Mouse (Mus musculus) olfactory bulb, adult 2 months (tissue): ENCODE measurements around the gene Gatad2a. TPM values are rescaled to one million over a fixed set of nuclear protein-coding genes. Genes with fewer than 3 reads are reported as not detected.

Experiments used
- H3K27ac ChIP-seq: fragments of 200-500 bp; 2 replicates; pipeline ENCODE4 v1.5.1; 2012; ENCODE audit warnings: low read depth, low read length; ENCODE audit not compliant: insufficient read depth
- H3K4me1 ChIP-seq: fragments of 200-500 bp; 2 replicates; pipeline ENCODE4 v1.6.1; 2012; ENCODE audit warnings: low read length; ENCODE audit not compliant: control insufficient read depth, insufficient read depth
- H3K4me3 ChIP-seq: fragments of 200-500 bp; 2 replicates; pipeline ENCODE4 v1.5.1; 2012; ENCODE audit warnings: mild to moderate bottlenecking, low read depth, low read length, moderate library complexity; ENCODE audit not compliant: insufficient read depth
- CTCF ChIP-seq: fragments of 200-500 bp; IDR thresholded peaks from 2 replicates; pipeline ENCODE4 v1.5.1; 2012; ENCODE audit warnings: low read depth, mild to moderate bottlenecking, low read length, moderate library complexity; ENCODE audit not compliant: insufficient read depth
- POLR2A ChIP-seq: fragments of 200-500 bp; IDR thresholded peaks from 2 replicates; pipeline ENCODE4 v1.6.1; 2012; ENCODE audit warnings: mild to moderate bottlenecking, low read depth, low read length, moderate library complexity; ENCODE audit not compliant: insufficient read depth
- WGBS: fragments of 180-500 bp; shearing (Covaris S2); methylation state at CpG from one replicate; pipeline ENCODE4 v1.1.7; 2018; 5-methylcytosine and 5-hydroxymethylcytosine counted together
- polyA plus RNA-seq: library from polyadenylated mRNA; stranded (reverse); fragments of >200 nt; gene quantifications from 2 replicates; pipeline ENCODE4 v1.2.4, GENCODE M21; 2012; ENCODE audit warnings: low replicate concordance; ENCODE audit not compliant: missing spikeins, insufficient read depth, insufficient read length

Gene Gatad2a
- polyA plus RNA-seq, 1 experiment = not detected

DNA sequence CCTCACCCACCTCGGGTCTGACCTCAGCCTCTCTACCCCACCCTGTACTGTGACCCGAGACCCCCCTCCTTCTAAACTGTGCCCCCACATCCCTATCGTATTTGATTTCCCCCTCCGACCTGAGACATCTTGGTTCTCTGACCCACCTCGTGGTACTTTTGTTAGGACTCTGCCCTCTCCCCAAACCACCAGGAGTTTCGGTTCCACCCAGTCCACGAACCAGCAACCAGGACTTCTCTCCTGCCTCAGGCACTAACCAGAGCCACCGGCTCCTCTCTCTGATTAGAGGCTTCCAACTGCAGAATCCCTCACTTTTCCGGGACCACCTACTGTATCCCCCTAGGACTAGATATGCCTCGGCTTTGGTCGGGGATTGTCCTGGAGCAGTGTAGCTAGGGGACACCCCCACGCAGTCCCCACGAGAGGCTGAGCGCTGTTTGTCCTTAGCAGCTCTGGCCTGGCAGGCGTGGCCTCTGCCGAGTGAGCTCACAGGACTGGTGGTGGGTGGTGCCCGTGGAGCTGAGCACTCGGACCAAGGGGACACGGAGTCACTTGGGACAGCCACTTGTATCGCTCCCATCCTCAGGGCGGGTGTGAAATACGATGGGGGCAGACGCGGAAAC is 107.8 kb downstream of the Gatad2a start:
- WGBS = 13% methylated on average over 24 of the region's 24 CpGs
- H3K4me1 ChIP-seq = peaks cover 50% of the 10 kb centered on the region
- no peak for TF ChIP-seq POLR2A
- no peak for TF ChIP-seq CTCF
- H3K4me3 ChIP-seq = peak overlapping the region; percentile 27; the same call in 1 of the 2 replicates
- no peak overlapping the region for H3K27ac ChIP-seq

DNA sequence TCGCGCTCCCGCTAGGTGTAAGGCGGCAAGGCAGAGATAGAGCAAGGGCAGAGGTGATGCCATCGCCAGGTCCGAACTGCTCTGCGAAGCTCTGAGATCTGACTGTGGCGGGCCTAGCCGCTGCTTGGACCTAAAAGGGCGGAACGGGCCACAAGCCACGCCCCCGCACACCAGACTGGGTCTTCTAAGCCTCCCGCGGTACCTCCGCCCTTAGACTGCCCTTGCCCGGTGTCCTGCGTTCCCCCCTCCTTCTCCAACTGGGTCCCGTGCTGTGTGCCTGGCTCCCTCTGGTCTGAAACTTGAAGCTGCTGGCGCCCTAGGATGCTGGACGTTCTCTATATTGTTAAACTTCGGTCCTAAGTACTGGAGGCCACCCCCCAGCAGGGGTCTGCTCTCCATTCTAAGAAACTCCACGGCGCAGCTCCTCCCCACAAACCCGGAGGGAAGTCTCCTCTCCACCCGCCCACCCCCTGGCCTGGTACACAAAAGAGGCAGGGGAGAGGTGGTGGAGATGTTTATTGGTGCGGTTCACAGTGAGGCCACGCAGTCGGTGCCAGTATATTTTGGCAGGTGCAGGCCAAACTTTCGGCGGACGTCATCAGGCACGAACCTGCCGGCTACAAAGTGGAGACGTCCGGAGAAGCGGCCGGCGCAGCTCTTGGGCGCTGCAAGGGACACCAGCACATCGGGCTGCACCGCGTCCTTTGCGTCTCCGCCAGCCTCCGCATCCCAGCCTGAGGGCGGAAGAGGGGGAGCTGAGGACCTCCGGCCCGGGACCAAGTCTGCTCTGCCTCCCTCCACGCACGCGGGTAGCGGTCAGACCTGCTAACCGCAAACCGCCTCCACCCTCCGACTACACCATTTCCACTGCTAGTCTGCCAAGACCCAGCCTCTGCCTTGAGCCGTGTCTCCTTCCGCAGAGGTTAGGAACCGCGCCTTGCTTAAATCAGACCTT is 108.6 kb downstream of the Gatad2a start, which contains the start of gene Cilp2:
Cilp2 (minus strand) TSS at position 399 of the 955 bp plus-strand sequence.
- Histone ChIP-seq H3K27ac (no peak within 1 kb of the TSS), H3K4me1 (peaks cover 50% of the 10 kb centered on the region), H3K4me3 (peak within 1 kb of the TSS; percentile 27)
- WGBS = 2% methylated on average over 60 of the region's 60 CpGs
- TF ChIP-seq POLR2A = no peak
- no peak for TF ChIP-seq CTCF

DNA sequence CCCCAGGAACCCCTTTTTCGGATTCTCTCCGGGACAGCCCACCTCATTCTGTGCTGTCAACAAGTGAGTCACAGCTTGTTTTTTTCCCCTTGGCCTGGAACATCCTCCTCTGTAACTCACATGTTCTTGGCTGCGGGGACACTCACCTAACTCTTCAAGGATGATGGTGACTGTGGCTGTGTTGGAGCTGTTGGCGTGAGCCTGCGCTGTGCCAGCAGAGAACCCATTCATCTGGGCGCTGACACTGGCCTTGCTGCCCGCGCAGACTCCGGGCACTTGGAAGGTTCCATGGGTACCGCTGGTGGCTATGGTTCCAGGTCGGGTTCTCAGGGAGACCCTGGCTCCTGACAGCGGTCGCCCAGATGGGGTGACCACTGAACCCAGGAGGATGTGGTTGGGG is 112.0 kb downstream of the Gatad2a start:
- WGBS = 67% methylated on average over 13 of the region's 13 CpGs
- peaks cover 66% of the 10 kb centered on the region for H3K4me1 ChIP-seq
- no peak for TF ChIP-seq CTCF
- no peak for TF ChIP-seq POLR2A
- H3K4me3 ChIP-seq = no peak overlapping the region
- H3K27ac ChIP-seq = no peak overlapping the region

DNA sequence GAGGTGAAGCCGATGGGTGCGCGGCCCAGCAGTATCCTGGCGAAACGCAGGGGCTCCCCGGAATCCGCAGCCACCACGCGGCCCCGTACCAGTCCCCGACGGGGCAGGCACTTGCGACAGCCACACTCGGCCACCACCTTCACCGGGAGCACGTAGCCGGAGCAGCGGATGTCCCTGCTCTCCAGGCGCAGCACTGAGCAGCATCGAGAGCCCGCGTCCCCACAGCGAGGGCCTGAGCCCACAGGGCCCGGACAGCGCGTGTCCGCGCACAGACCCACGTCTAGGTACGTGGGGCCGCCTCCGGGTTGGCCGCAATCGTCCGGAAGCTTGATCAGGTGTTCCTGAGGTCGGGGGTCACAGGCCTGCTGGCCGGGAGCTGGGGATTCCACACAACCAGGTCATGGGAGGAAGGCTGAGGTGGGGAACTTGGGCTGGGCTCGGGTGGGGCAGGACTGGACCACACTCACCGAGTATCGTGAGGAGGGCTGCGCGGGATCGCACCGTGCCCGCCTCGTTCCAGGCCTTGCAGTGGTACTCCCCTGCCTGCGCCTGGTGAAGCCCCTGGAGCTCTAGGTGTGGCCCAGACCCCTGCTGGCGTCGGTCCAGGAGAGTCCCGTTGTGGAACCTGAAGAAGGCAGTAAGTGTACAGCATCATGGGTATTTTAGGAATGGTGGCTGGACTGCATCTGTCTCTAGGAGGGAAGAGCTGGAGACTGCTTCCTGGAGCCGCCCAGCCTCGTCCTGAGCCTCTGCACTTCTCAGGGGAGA is 113.2 kb downstream of the Gatad2a start:
- no peak overlapping the region for H3K27ac ChIP-seq
- 26% methylated on average over 52 of the region's 52 CpGs for WGBS
- TF ChIP-seq POLR2A (no peak), CTCF (no peak)
- no peak overlapping the region for H3K4me3 ChIP-seq
- peaks cover 55% of the 10 kb centered on the region for H3K4me1 ChIP-seq

DNA sequence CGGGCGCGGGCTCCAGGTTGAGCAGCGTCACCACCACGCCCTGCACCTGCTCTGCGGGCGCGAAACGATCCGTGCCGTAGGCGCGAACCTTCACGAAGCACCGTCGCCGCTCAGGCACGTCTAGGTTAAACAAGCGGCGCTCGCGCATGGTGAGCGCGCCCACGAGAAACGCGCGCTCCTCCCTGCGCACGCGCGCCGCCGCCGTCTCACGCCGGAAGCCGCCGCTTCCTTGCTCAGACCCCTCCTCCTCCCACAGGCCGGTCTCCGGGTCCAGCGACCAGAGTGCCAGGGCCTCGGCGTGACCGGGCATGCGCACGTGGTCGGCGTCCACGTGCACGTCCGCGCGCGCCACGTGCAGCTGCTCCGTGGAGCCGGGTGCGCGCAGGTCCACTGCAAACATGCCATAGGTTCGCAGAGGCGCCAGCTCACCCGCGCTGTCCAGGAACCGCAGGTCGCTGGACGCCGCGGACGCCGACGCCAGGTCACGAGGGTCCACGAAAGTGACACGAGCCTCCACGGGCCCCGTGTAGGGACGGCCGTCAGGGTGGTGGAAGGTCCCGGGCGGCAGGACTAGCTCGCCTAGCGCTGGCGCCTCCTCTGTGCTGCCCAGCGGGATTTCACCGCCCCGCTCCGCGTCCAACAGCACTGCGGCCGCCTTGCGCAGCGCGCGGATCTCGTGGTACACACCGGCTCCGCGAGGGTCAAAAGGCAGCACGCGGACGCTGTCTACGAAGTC is 114.0 kb downstream of the Gatad2a start:
- Histone ChIP-seq H3K4me3 (peak overlapping the region; percentile 44), H3K4me1 (peaks cover 47% of the 10 kb centered on the region), H3K27ac (no peak overlapping the region)
- TF ChIP-seq POLR2A (0 out of 2 replicates have a peak, but pooled peaks have one; percentile 21), CTCF (no peak)
- WGBS = 5% methylated on average over 103 of the region's 103 CpGs

DNA sequence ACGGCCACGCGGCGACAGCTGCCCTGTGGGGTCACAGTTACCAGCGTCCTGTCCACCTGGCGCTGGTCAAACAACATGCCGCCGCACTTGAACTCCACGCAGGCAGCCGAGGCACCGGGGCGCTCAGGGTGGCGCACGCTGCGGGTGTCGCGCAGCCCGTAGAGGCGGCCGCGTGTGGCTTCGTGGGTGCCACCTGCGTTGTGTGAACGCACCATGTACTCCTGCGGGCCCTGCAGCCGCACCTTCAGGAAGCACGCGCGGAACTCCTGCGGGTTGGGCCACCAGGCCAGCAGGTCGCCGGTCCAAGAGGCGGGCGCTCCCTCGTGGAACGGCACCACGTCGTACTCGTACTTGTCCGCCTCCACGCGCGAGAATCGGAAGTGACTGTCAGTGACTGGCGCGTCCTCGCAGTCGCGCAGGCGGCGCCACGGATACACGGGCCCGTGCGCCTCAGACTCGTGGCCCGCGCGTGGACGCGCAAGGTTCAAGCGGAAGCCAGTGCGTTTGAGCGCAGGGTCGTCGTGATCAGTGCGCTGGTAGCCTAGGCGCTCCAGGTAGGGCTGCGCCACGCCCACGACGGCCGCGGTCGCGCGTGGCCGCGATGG is 114.8 kb downstream of the Gatad2a start:
- TF ChIP-seq POLR2A (no peak), CTCF (no peak)
- Histone ChIP-seq H3K4me1 (peaks cover 39% of the 10 kb centered on the region), H3K27ac (no peak overlapping the region), H3K4me3 (peak overlapping the region; percentile 44)
- WGBS = 17% methylated on average over 79 of the region's 79 CpGs

DNA sequence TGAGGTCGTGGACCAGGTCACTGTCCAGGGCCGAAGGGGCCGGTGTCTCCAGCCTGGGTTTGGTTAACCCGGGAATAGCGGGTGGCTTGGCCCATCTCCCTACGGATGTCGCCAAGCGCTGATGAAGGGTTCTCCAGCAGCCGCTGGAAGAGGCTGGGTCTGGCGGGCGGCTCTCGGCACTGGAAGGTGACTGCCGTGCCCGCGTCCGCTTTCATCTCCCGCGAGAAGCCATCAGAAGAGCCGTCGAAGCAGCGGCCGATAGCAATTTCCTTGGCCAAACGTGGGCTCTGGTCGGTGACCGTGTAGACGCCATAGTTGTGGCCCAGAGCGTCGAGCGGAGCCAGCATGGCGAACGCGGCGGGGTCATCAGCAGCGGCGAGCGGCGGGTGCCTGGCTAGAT is 115.3 kb downstream of the Gatad2a start:
- Histone ChIP-seq H3K4me1 (peaks cover 33% of the 10 kb centered on the region), H3K27ac (no peak overlapping the region), H3K4me3 (peak overlapping the region; percentile 44)
- 29% methylated on average over 37 of the region's 37 CpGs for whole genome bisulfite sequencing
- TF ChIP-seq CTCF = no peak
- no peak for TF ChIP-seq POLR2A

DNA sequence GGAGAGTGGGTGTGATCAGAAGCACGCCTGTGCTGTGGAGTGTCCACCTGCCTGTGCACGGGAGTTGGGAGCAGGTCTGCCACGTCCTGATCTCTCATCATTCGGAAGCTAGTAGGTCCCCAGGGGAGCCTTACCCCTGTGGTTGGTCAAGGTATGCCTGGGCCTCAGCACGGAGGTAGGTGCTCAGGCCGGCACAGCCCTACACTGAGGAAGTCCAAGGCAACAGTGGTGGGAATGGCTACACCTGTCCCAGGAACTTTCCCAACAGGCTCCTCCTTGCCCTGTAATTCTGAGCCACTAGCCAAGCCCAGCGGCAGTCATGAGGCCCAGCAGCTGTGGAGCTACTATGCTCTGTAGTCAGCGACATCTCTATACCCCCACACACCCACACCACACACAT is 116.5 kb downstream of the Gatad2a start:
- Histone ChIP-seq H3K27ac (no peak overlapping the region), H3K4me1 (peaks cover 32% of the 10 kb centered on the region), H3K4me3 (no peak overlapping the region)
- 79% methylated on average over 8 of the region's 8 CpGs for WGBS
- TF ChIP-seq CTCF = no peak
- TF ChIP-seq POLR2A = no peak
